Mouse (Mus musculus) lung, adult 2 months (tissue): ENCODE measurements at regions not wholly inside any gene's neighbourhood (a gene's known extent, or its start where the extent isn't known, plus 50 kb on each side); places are given as distances from the start of the nearest gene placed in this dataset.

Experiments used
- DNase-seq: peaks from one replicate; pipeline ENCODE4 v3.0.0; 2022
- H3K4me1 ChIP-seq: fragments of 200-500 bp; 2 replicates; pipeline ENCODE4 v1.6.1; 2011; ENCODE audit warnings: low read length; ENCODE audit not compliant: control insufficient read depth, insufficient read depth
- H3K4me3 ChIP-seq: fragments of 200-500 bp; replicated peaks from 2 replicates; pipeline ENCODE3; 2011; ENCODE audit warnings: low read depth, mild to moderate bottlenecking, control low read depth, low read length; ENCODE audit errors: extremely low read depth
- CTCF ChIP-seq: fragments of 200-500 bp; IDR thresholded peaks from 2 replicates; pipeline ENCODE4 v1.5.1; 2011; ENCODE audit warnings: mild to moderate bottlenecking, low read length, control low read depth; ENCODE audit not compliant: insufficient read depth
- POLR2A ChIP-seq: fragments of 200-500 bp; IDR thresholded peaks from 2 replicates; pipeline ENCODE4 v1.6.1; 2011; ENCODE audit warnings: low read depth, mild to moderate bottlenecking, control low read depth, low read length, borderline replicate concordance; ENCODE audit errors: extremely low read depth
- WGBS: fragments of 180-500 bp; shearing (Covaris S2); methylation state at CpG from one replicate; pipeline ENCODE4 v1.1.7; 2018; 5-methylcytosine and 5-hydroxymethylcytosine counted together

- WGBS, result 44% methylated on average over 1 of the region's 1 CpGs
- TF ChIP-seq POLR2A (no peak), CTCF (no peak)
- no peak for DNase-seq
- Histone ChIP-seq H3K4me1 (no peaks in the 10 kb centered on the region), H3K4me3 (no peak overlapping the region)
Measured at GRCm38 (mm10) chr1:166788824-166789399, 107.3 kb upstream of the Fmo9 start.

- no peak overlapping the region for H3K4me3 ChIP-seq
- H3K4me1 ChIP-seq, result no peaks in the 10 kb centered on the region
- 62% methylated on average over 6 of the region's 6 CpGs for WGBS
- TF ChIP-seq POLR2A (no peak), CTCF (no peak)
- no peak for DNase-seq
Measured at GRCm38 (mm10) chr1:166793052-166793716, 111.5 kb upstream of the Fmo9 start.

- 65% methylated on average over 1 of the region's 1 CpGs for WGBS
- TF ChIP-seq CTCF (no peak), POLR2A (no peak)
- Histone ChIP-seq H3K4me3 (no peak overlapping the region), H3K4me1 (no peaks in the 10 kb centered on the region)
- DNase-seq, result no peak
Measured at GRCm38 (mm10) chr1:166793717-166794081, 112.1 kb upstream of the Fmo9 start.

- Histone ChIP-seq H3K4me3 (no peak overlapping the region), H3K4me1 (no peaks in the 10 kb centered on the region)
- 55% methylated on average over 14 of the region's 14 CpGs for WGBS
- TF ChIP-seq CTCF, result no peak
- TF ChIP-seq POLR2A, result no peak
- DNase-seq, result no peak
Measured at GRCm38 (mm10) chr1:166794622-166795244, 113.1 kb upstream of the Fmo9 start.

- TF ChIP-seq POLR2A (no peak), CTCF (no peak)
- DNase-seq, result no peak
- H3K4me1 ChIP-seq, result no peaks in the 10 kb centered on the region
- WGBS, result 77% methylated on average over 4 of the region's 4 CpGs
- no peak overlapping the region for H3K4me3 ChIP-seq
Measured at GRCm38 (mm10) chr1:166795613-166796012, 114.0 kb upstream of the Fmo9 start.

- H3K4me1 ChIP-seq, result no peaks in the 10 kb centered on the region
- no peak for DNase-seq
- 69% methylated on average over 6 of the region's 6 CpGs for WGBS
- no peak overlapping the region for H3K4me3 ChIP-seq
- TF ChIP-seq POLR2A (no peak), CTCF (no peak)
Measured at GRCm38 (mm10) chr1:166796362-166796925, 114.8 kb upstream of the Fmo9 start.

GRCm38 (mm10) chr1:166796931-166797330, 115.3 kb upstream of the Fmo9 start:
- DNase-seq, result no peak
- WGBS, result 74% methylated on average over 4 of the region's 4 CpGs

GRCm38 (mm10) chr1:166800953-166801603, 119.4 kb upstream of the Fmo9 start:
- Histone ChIP-seq H3K4me1 (no peaks in the 10 kb centered on the region), H3K4me3 (no peak overlapping the region)
- TF ChIP-seq CTCF (no peak), POLR2A (no peak)
- 70% methylated on average over 11 of the region's 11 CpGs for WGBS
- DNase-seq, result no peak

More at GRCm38 (mm10) chr1:166796931-166797330, 115.3 kb upstream of the Fmo9 start:
- H3K4me3 ChIP-seq, result no peak overlapping the region
- no peaks in the 10 kb centered on the region for H3K4me1 ChIP-seq
- TF ChIP-seq POLR2A (no peak), CTCF (no peak)

GRCm38 (mm10) chr1:166801929-166802328, 120.3 kb upstream of the Fmo9 start:
- DNase-seq, result no peak
- TF ChIP-seq CTCF (no peak), POLR2A (no peak)
- Histone ChIP-seq H3K4me3 (no peak overlapping the region), H3K4me1 (no peaks in the 10 kb centered on the region)
- WGBS, result 30% methylated on average over 4 of the region's 4 CpGs
